In the genomic region with DNA sequence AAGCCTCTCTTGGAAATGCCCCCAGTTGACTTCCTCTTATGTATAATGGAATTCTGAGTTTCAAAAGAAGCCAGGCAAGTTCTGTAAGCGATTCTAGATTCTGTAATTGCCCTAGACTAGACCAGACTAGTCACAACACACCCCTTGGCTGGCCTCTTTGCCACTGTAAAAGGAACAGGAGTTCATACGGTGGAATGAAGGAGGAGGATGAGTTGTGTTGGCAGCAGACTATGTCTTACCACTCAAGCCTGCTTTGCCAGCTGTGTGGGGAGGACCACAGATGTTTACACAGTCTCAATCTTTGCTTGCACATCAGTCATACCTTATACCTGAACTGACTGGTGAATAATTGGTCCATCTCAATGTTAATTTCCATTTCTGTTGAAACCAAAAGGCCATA, we compare ENCODE assay signal across 25 mouse cellular contexts.
DNase-seq lines count a peak whose midpoint lies in the region; ATAC-seq lines count a peak whose summit lies in the region.
"Had no signal": no experiment of that assay in that cellular context is flagged by ENCODE, and none has a peak within 500 bp of the region (broad histone marks: within the 10 kb centered on the region; RNA-seq: fewer than 3 reads in every experiment).

No protein-coding gene starts in this region.

- no peaks in the 10 kb centered on the region for H3K36me3 ChIP-seq in embryonic facial prominence, embryonic 14.5 days (ENCODE audit: control insufficient read depth, insufficient read depth, low read length)
- H3K36me3 ChIP-seq in embryonic facial prominence, embryonic 10.5 days (replicated peaks), result no peaks in the 10 kb centered on the region
- H3K36me3 ChIP-seq: embryonic facial prominence, embryonic 13.5 days; forebrain, embryonic 15.5 days; G1E; heart, embryonic 15.5 days; hindbrain, embryonic 10.5 days had no signal

- H3K9me3 ChIP-seq in embryonic facial prominence, embryonic 14.5 days (ENCODE audit: control insufficient read depth, low read length), result no peaks in the 10 kb centered on the region
- no peaks in the 10 kb centered on the region for H3K9me3 ChIP-seq in embryonic facial prominence, embryonic 10.5 days
- H3K9me3 ChIP-seq: embryonic facial prominence, embryonic 13.5 days; forebrain, embryonic 15.5 days; G1E; heart, embryonic 15.5 days; hindbrain, embryonic 10.5 days had no signal

- no peak overlapping the region for H3K27ac ChIP-seq in embryonic facial prominence, embryonic 14.5 days (replicated peaks; ENCODE audit: low read depth, low read length)
- no peak overlapping the region for H3K27ac ChIP-seq in embryonic facial prominence, embryonic 10.5 days (replicated peaks)
- H3K27ac ChIP-seq: embryonic facial prominence, embryonic 13.5 days; forebrain, embryonic 15.5 days; heart, adult 2 months; heart, embryonic 15.5 days; hindbrain, embryonic 10.5 days; hindbrain, embryonic 14.5 days had no signal

- DNase-seq in embryonic facial prominence, embryonic 14.5 days (ENCODE audit: low spot score), result peak; percentile 69
- DNase-seq in embryonic facial prominence, embryonic 10.5 days (ENCODE audit: low spot score), result no peak
- DNase-seq in kidney, postnatal 10 days, result peak; percentile 12
- no peak for DNase-seq in kidney, postnatal 14 days
- peak; percentile 57 for DNase-seq in urinary bladder, postnatal 14 days (ENCODE audit: low spot score)
- no peak for DNase-seq in urinary bladder, adult 2 months (ENCODE audit: low spot score)
- no peak for DNase-seq in cerebellum, adult 9-11 months
- DNase-seq in cerebellum, postnatal 25 days, result no peak
- DNase-seq: adrenal gland, adult 8-10 months; adrenal gland, postnatal 36 days; B cell, adult 2 months; cerebellum, adult 2 months; cerebellum, postnatal 14 days; gastrocnemius, postnatal 36 days; heart, adult 2 months; heart, postnatal 14 days had no signal

- H3K4me1 ChIP-seq in embryonic facial prominence, embryonic 14.5 days (ENCODE audit: control insufficient read depth, insufficient read depth, low read length), result no peaks in the 10 kb centered on the region
- peaks cover 6% of the 10 kb centered on the region; the same call in 1 of the 2 replicates for H3K4me1 ChIP-seq in embryonic facial prominence, embryonic 10.5 days
- H3K4me1 ChIP-seq: hindbrain, embryonic 10.5 days had no signal

- WGBS in embryonic facial prominence, embryonic 14.5 days, result 56% methylated on average over 2 of the region's 2 CpGs
- 73% methylated on average over 2 of the region's 2 CpGs for WGBS in embryonic facial prominence, embryonic 10.5 days

- no peak overlapping the region for H3K4me3 ChIP-seq in embryonic facial prominence, embryonic 14.5 days (ENCODE audit: low read depth, low read length)
- H3K4me3 ChIP-seq in embryonic facial prominence, embryonic 10.5 days, result no peak overlapping the region
- H3K4me3 ChIP-seq: embryonic facial prominence, embryonic 13.5 days; erythroblast, embryonic 14.5 days; forebrain, embryonic 15.5 days; heart, adult 2 months; heart, embryonic 15.5 days; hindbrain, embryonic 10.5 days had no signal

- ATAC-seq in embryonic facial prominence, embryonic 14.5 days (ENCODE audit: low read depth), result peak; percentile 74; the same call in 1 of the 2 replicates
- ATAC-seq: CD4-positive, CD25-positive, alpha-beta regulatory T cell, adult 4 months; forebrain, embryonic 15.5 days had no signal

- H3K4me2 ChIP-seq in embryonic facial prominence, embryonic 14.5 days (ENCODE audit: low read depth, low read length), result no peak overlapping the region
- H3K4me2 ChIP-seq: embryonic facial prominence, embryonic 13.5 days; forebrain, embryonic 15.5 days; heart, embryonic 11.5 days; heart, embryonic 15.5 days; hindbrain, embryonic 14.5 days had no signal

- H3K9ac ChIP-seq in embryonic facial prominence, embryonic 14.5 days (ENCODE audit: low read depth, low read length), result no peak overlapping the region
- H3K9ac ChIP-seq: embryonic facial prominence, embryonic 13.5 days; forebrain, embryonic 15.5 days; heart, embryonic 15.5 days; hindbrain, embryonic 14.5 days had no signal

- no peaks in the 10 kb centered on the region for H3K27me3 ChIP-seq in embryonic facial prominence, embryonic 14.5 days (replicated peaks; ENCODE audit: control insufficient read depth, insufficient read depth, low read length)
- no peaks in the 10 kb centered on the region for H3K27me3 ChIP-seq in embryonic facial prominence, embryonic 10.5 days (replicated peaks; ENCODE audit: low read depth, poor library complexity, severe bottlenecking)
- H3K27me3 ChIP-seq: embryonic facial prominence, embryonic 13.5 days; forebrain, embryonic 15.5 days; heart, embryonic 15.5 days had no signal

Comparison
In these comparisons a context has a peak if more than half of its experiments do, and no peak if none do; other contexts are left out.
1. DNase-seq: peak in embryonic facial prominence, embryonic 14.5 days (single experiment), kidney, postnatal 10 days (single experiment) and urinary bladder, postnatal 14 days (single experiment); none in embryonic facial prominence, embryonic 10.5 days (single experiment), kidney, postnatal 14 days (single experiment), urinary bladder, adult 2 months (single experiment), cerebellum, adult 9-11 months (single experiment) and cerebellum, postnatal 25 days (0 of 2).